Mouse (Mus musculus) brain, embryonic 14.5 days (tissue): ENCODE measurements at regions not wholly inside any gene's neighbourhood (a gene's known extent, or its start where the extent isn't known, plus 50 kb on each side); places are given as distances from the start of the nearest gene placed in this dataset.
"Not testable (repeated sequence)": the region's sequence is repeated elsewhere in the genome, so short reads cannot be mapped to it uniquely, and the experiment has no call there.

ENCODE experiments used
- DNase-seq: peaks from one replicate; pipeline ENCODE4 v3.0.0-alpha.2; 2011; ENCODE audit warnings: low read depth
- CTCF ChIP-seq: fragments of 200-500 bp; IDR thresholded peaks from 2 replicates; pipeline ENCODE4 v1.5.1; 2012; ENCODE audit warnings: inconsistent platforms, mild to moderate bottlenecking, moderate library complexity, borderline replicate concordance; ENCODE audit not compliant: insufficient read depth, insufficient read length; ENCODE audit errors: extremely low read depth
- POLR2A ChIP-seq: fragments of 200-500 bp; IDR thresholded peaks from 2 replicates; pipeline ENCODE4 v1.6.1; 2012; ENCODE audit warnings: mild to moderate bottlenecking, inconsistent platforms, borderline replicate concordance; ENCODE audit not compliant: poor library complexity, insufficient read depth, insufficient read length, severe bottlenecking; ENCODE audit errors: extremely low read depth

GRCm38 (mm10) chr10:95748360-95748759 lies 75.1 kb upstream of the Anapc15-ps start:
- TF ChIP-seq POLR2A = no peak
- TF ChIP-seq CTCF = no peak

GRCm38 (mm10) chr10:95747939-95748338 lies 74.7 kb upstream of the Anapc15-ps start:
- DNase-seq = no peak
- TF ChIP-seq POLR2A = no peak
- TF ChIP-seq CTCF = no peak

More at GRCm38 (mm10) chr10:95748360-95748759, 75.1 kb upstream of the Anapc15-ps start:
- DNase-seq = no peak

- TF ChIP-seq CTCF = no peak
- no peak for TF ChIP-seq POLR2A
- peak; percentile 49 for DNase-seq
Observed at GRCm38 (mm10) chr10:95745834-95746620, 72.8 kb upstream of the Anapc15-ps start.

GRCm38 (mm10) chr10:95745254-95745653 lies 72.0 kb upstream of the Anapc15-ps start:
- DNase-seq = no peak
- TF ChIP-seq CTCF (no peak), POLR2A (no peak)

GRCm38 (mm10) chr10:95743627-95744026 lies 70.4 kb upstream of the Anapc15-ps start:
- TF ChIP-seq POLR2A (no peak), CTCF (no peak)
- no peak for DNase-seq

GRCm38 (mm10) chr10:95739421-95739820 lies 66.2 kb upstream of the Anapc15-ps start:
- TF ChIP-seq CTCF (no peak), POLR2A (no peak)
- DNase-seq = no peak

- DNase-seq = not testable (repeated sequence)
Observed at GRCm38 (mm10) chr10:95736743-95737142, 63.5 kb upstream of the Anapc15-ps start.

GRCm38 (mm10) chr10:95731001-95731400 lies 57.8 kb upstream of the Anapc15-ps start:
- no peak for DNase-seq
- TF ChIP-seq CTCF (no peak), POLR2A (no peak)

GRCm38 (mm10) chr10:95729890-95730289 lies 56.6 kb upstream of the Anapc15-ps start:
- DNase-seq = peak; percentile 82
- TF ChIP-seq CTCF = no peak
- TF ChIP-seq POLR2A = no peak

- no peak for TF ChIP-seq POLR2A
- no peak for TF ChIP-seq CTCF
- peak; percentile 58 for DNase-seq
Observed at GRCm38 (mm10) chr10:95725910-95726309, 52.7 kb upstream of the Anapc15-ps start.

- no peak for DNase-seq
Observed at GRCm38 (mm10) chr10:95725349-95725748, 52.1 kb upstream of the Anapc15-ps start.

More at GRCm38 (mm10) chr10:95725349-95725748, 52.1 kb upstream of the Anapc15-ps start:
- TF ChIP-seq CTCF (no peak), POLR2A (no peak)
